Mouse (Mus musculus) ES-Bruce4 (cell line): ENCODE results near the gene Chchd6. TPM values are rescaled to one million over a fixed set of nuclear protein-coding genes. Genes with fewer than 3 reads are reported as not detected.

Source experiments
- H3K27ac ChIP-seq: 2 replicates; pipeline ENCODE4 v1.5.1; 2012; ENCODE audit warnings: low read length, inconsistent platforms; ENCODE audit not compliant: insufficient read depth
- H3K27me3 ChIP-seq: 2 replicates; pipeline ENCODE4 v1.6.1; 2012; ENCODE audit warnings: mild to moderate bottlenecking, low read length, inconsistent platforms; ENCODE audit not compliant: control insufficient read depth, poor library complexity, insufficient read depth, severe bottlenecking
- H3K36me3 ChIP-seq: 2 replicates; pipeline ENCODE4 v1.6.1; 2012; ENCODE audit warnings: inconsistent platforms, mild to moderate bottlenecking, low read length, moderate library complexity; ENCODE audit not compliant: control insufficient read depth, poor library complexity, insufficient read depth, severe bottlenecking
- H3K4me1 ChIP-seq: one replicate; pipeline ENCODE4 v1.8.1; 2011; ENCODE audit warnings: low read length; ENCODE audit not compliant: control insufficient read depth, insufficient read depth
- H3K4me3 ChIP-seq: 2 replicates; pipeline ENCODE4 v1.5.1; 2011; ENCODE audit warnings: low read depth, mild to moderate bottlenecking, low read length
- H3K9ac ChIP-seq: 2 replicates; pipeline ENCODE4 v1.6.1; 2012; ENCODE audit warnings: low read depth, mild to moderate bottlenecking, inconsistent platforms; ENCODE audit not compliant: poor library complexity, severe bottlenecking
- H3K9me3 ChIP-seq: replicated peaks from 2 replicates; pipeline ENCODE4 v1.6.1; 2012; ENCODE audit warnings: mild to moderate bottlenecking, low read length, inconsistent platforms; ENCODE audit not compliant: control insufficient read depth, poor library complexity, insufficient read depth, severe bottlenecking
- CTCF ChIP-seq: IDR thresholded peaks from one replicate; pipeline ENCODE4 v1.8.1; 2011; ENCODE audit warnings: low read depth, low read length
- EP300 ChIP-seq: IDR thresholded peaks from 2 replicates; pipeline ENCODE4 v1.6.1; 2011; ENCODE audit warnings: low read depth, low read length; ENCODE audit not compliant: insufficient read depth
- POLR2A ChIP-seq: IDR thresholded peaks from one replicate; pipeline ENCODE4 v1.8.1; 2011; ENCODE audit warnings: low read length; ENCODE audit not compliant: insufficient read depth
- polyA plus RNA-seq: library from polyadenylated mRNA; stranded (reverse); fragments of >200 nt; gene quantifications from 2 replicates; pipeline ENCODE4 v1.2.4, GENCODE M21; 2011; ENCODE audit warnings: low read depth; ENCODE audit not compliant: missing spikeins, insufficient read depth, insufficient read length

Gene Chchd6
- polyA plus RNA-seq, 1 experiment, result 10.1 TPM

- Histone ChIP-seq H3K36me3 (no peaks in the 10 kb centered on the region), H3K9ac (no peak overlapping the region), H3K27me3 (no peaks in the 10 kb centered on the region), H3K9me3 (no peaks in the 10 kb centered on the region), H3K27ac (no peak overlapping the region), H3K4me3 (no peak overlapping the region), H3K4me1 (no peaks in the 10 kb centered on the region)
- TF ChIP-seq CTCF (no peak), POLR2A (no peak), EP300 (no peak)
Observed at GRCm38 (mm10) chr6:89456409-89456961, 139.0 kb downstream of the Chchd6 start.

- H3K9me3 ChIP-seq, result no peaks in the 10 kb centered on the region
- TF ChIP-seq CTCF (no peak), POLR2A (no peak), EP300 (no peak)
- H3K27me3 ChIP-seq, result no peaks in the 10 kb centered on the region
- no peak overlapping the region for H3K4me3 ChIP-seq
- H3K27ac ChIP-seq, result no peak overlapping the region
- H3K36me3 ChIP-seq, result no peaks in the 10 kb centered on the region
- no peak overlapping the region for H3K9ac ChIP-seq
- H3K4me1 ChIP-seq, result no peaks in the 10 kb centered on the region
Observed at GRCm38 (mm10) chr6:89455523-89456000, 139.9 kb downstream of the Chchd6 start.

DNA sequence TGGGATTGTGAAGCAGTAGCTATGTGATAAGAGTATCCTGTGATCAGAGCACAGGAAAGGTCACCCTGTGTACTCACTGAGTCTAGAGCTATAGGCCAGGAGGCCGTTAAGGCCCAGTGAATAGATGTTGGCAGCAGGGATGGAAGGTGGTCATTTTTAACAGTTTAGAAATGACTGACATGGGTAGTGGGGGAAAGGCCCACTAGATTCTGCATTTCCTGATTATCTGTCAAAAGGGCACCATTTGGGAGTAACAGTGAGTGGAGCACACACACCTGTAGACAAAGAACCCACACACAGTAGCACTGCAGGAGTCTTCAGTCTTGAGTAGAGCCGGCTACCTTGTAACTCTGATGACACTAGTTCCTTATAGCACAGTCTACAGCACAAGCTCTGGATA lies 141.0 kb downstream of the Chchd6 start:
- no peaks in the 10 kb centered on the region for H3K4me1 ChIP-seq
- no peak overlapping the region for H3K27ac ChIP-seq
- no peaks in the 10 kb centered on the region for H3K27me3 ChIP-seq
- no peaks in the 10 kb centered on the region for H3K9me3 ChIP-seq
- no peak overlapping the region for H3K9ac ChIP-seq
- no peak overlapping the region for H3K4me3 ChIP-seq
- H3K36me3 ChIP-seq, result no peaks in the 10 kb centered on the region
- TF ChIP-seq CTCF (no peak), EP300 (no peak), POLR2A (no peak)

DNA sequence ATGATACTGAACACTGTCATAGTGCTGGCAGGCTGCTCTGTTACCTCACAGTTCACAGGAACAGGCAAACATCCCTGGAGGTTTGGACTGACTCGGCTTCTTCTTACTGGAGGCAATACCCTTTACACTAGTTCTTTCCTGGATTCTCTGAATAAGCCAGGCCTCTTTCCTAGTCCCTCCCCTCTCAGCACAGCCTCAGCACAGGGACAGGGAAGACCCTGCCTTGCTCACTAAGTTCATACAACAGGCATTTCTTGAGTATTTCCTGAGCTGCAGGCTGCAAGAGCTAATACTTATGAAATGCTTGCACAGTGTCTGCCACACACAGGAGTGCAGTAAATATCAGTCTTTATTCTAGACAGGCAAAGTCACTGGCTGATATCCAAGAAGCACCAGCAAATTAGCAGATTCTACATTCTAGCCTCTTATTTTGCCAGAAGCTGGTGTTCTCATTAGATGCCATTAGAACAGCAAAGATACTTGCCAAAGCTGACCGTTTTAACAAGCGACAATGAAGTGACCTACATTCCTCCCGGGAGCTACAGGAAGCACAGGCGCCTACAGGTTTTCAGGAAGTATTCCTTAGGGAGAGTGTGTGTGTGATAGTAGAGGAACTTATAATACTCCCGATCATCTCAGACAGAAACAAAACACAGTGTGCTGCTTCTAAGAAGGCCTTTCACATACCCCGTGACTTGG lies 142.3 kb downstream of the Chchd6 start:
- Histone ChIP-seq H3K36me3 (no peaks in the 10 kb centered on the region), H3K9me3 (no peaks in the 10 kb centered on the region), H3K4me1 (no peaks in the 10 kb centered on the region), H3K27me3 (no peaks in the 10 kb centered on the region), H3K4me3 (no peak overlapping the region), H3K9ac (no peak overlapping the region), H3K27ac (no peak overlapping the region)
- TF ChIP-seq POLR2A, result no peak
- no peak for TF ChIP-seq CTCF
- TF ChIP-seq EP300, result no peak

DNA sequence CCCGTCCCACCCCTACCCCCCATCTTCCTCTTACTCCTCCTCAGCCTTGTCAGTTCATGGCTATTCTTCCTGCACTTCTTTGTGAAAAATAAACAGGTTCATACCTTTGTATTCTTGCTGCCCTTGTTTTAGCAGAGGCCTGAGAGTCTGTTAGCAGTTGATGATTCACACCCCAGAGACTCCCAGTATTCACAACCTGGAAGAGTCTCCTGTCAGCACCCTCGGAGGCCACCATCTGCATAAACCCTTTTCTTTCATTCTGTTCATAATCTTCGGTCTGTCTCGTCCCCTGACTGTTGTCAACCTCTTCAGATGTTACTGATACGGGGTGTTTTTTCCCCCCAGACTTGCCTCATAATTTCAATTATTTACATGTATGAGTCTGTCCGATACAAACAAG lies 143.1 kb downstream of the Chchd6 start:
- no peak overlapping the region for H3K4me3 ChIP-seq
- H3K27me3 ChIP-seq, result no peaks in the 10 kb centered on the region
- H3K4me1 ChIP-seq, result no peaks in the 10 kb centered on the region
- no peak overlapping the region for H3K9ac ChIP-seq
- H3K9me3 ChIP-seq, result no peaks in the 10 kb centered on the region
- H3K27ac ChIP-seq, result no peak overlapping the region
- TF ChIP-seq EP300, result no peak
- no peak for TF ChIP-seq CTCF
- TF ChIP-seq POLR2A, result no peak
- H3K36me3 ChIP-seq, result no peaks in the 10 kb centered on the region

DNA sequence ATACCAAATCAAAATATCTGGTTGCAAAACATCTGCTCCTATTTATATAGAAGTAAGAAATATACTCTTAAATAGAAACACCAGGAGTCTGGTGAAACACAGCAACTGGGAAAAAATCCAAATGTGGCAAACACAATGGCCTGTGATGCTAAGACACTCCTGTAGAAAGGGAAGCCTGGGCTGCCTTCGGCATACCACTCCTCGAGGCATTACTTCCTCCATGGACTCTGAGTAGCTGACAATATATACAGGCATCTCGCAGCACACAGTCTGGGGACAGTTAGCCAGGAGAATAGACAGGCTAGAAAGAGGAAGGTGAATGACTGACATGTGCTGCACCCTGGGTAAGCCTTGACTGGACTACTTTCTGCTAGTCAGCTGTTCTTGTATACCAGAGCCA lies 146.7 kb downstream of the Chchd6 start:
- Histone ChIP-seq H3K27me3 (no peaks in the 10 kb centered on the region), H3K27ac (no peak overlapping the region), H3K9ac (no peak overlapping the region), H3K9me3 (no peaks in the 10 kb centered on the region), H3K36me3 (no peaks in the 10 kb centered on the region), H3K4me1 (no peaks in the 10 kb centered on the region), H3K4me3 (no peak overlapping the region)
- TF ChIP-seq POLR2A (no peak), CTCF (no peak), EP300 (no peak)
